Mouse (Mus musculus): Measurements from ENCODE around the gene Eif3g. TPM values are rescaled to one million over a fixed set of nuclear protein-coding genes. Genes with fewer than 3 reads are reported as not detected.

Eif3g gene
- 352 and 373 TPM in 2 replicates for polyA plus RNA-seq (2014; fragmentation: Nextera tagmentation; extraction: Ambion mirVana)

GRCm38 (mm10) chr9:20898511-20899073 is at the start of gene Eif3g:
Gene Eif3g, minus strand, starts transcription at chr9:20898623.
- H3K27ac ChIP-seq (ENCODE audit: low read depth, low read length): no peak within 1 kb of the TSS

GRCm38 (mm10) chr9:20946066-20946880 is 47.9 kb upstream of the Eif3g start:
- no peak for ATAC-seq (ENCODE audit: insufficient read depth, low FRiP score, low TSS enrichment)
- no peaks in the 10 kb centered on the region for H3K9me3 ChIP-seq (ENCODE audit: control insufficient read depth, low read length)
- DNase-seq (ENCODE audit: low spot score): no peak
- H3K9ac ChIP-seq (ENCODE audit: low read length): no peak overlapping the region
- no peaks in the 10 kb centered on the region for H3K27me3 ChIP-seq (ENCODE audit: control insufficient read depth, insufficient read depth, low read length)
- H3K4me2 ChIP-seq (ENCODE audit: low read depth): no peak overlapping the region
- WGBS: 86% methylated on average over 16 of the region's 16 CpGs
- no peaks in the 10 kb centered on the region for H3K36me3 ChIP-seq (ENCODE audit: control insufficient read depth, insufficient read depth, low read length)
- no peak overlapping the region for H3K27ac ChIP-seq (ENCODE audit: low read depth, low read length)
- H3K4me3 ChIP-seq (ENCODE audit: low read depth, low read length): no peak overlapping the region
- H3K4me1 ChIP-seq (ENCODE audit: control insufficient read depth, insufficient read depth, low read length): 0 out of 2 replicates have a peak, but pooled peaks cover 8% of the 10 kb centered on the region

More at GRCm38 (mm10) chr9:20898511-20899073, at the start of gene Eif3g:
- DNase-seq (ENCODE audit: low spot score) (peak; percentile 91), ATAC-seq (ENCODE audit: insufficient read depth, low FRiP score, low TSS enrichment) (peak; percentile 88)
- Histone ChIP-seq H3K4me1 (ENCODE audit: control insufficient read depth, insufficient read depth, low read length) (peaks cover 7% of the 10 kb centered on the region), H3K9me3 (ENCODE audit: control insufficient read depth, low read length) (no peaks in the 10 kb centered on the region), H3K9ac (ENCODE audit: low read length) (peak within 1 kb of the TSS; percentile 92), H3K4me2 (ENCODE audit: low read depth) (peak within 1 kb of the TSS; percentile 98), H3K4me3 (ENCODE audit: low read depth, low read length) (peak within 1 kb of the TSS; percentile 98), H3K36me3 (ENCODE audit: control insufficient read depth, insufficient read depth, low read length) (peaks cover 20% of the 10 kb centered on the region), H3K27me3 (ENCODE audit: control insufficient read depth, insufficient read depth, low read length) (no peaks in the 10 kb centered on the region)
- 6% methylated on average over 34 of the region's 34 CpGs for WGBS

- H3K27ac ChIP-seq (ENCODE audit: low read depth, low read length): no peak overlapping the region
- no peak overlapping the region for H3K4me3 ChIP-seq (ENCODE audit: low read depth, low read length)
- DNase-seq (ENCODE audit: low spot score) (no peak), ATAC-seq (ENCODE audit: insufficient read depth, low FRiP score, low TSS enrichment) (no peak)
- no peak overlapping the region for H3K9ac ChIP-seq (ENCODE audit: low read length)
- 71% methylated on average over 4 of the region's 4 CpGs for WGBS
- no peaks in the 10 kb centered on the region for H3K9me3 ChIP-seq (ENCODE audit: control insufficient read depth, low read length)
- H3K27me3 ChIP-seq (ENCODE audit: control insufficient read depth, insufficient read depth, low read length): no peaks in the 10 kb centered on the region
- H3K36me3 ChIP-seq (ENCODE audit: control insufficient read depth, insufficient read depth, low read length): peaks cover 9% of the 10 kb centered on the region
- no peak overlapping the region for H3K4me2 ChIP-seq (ENCODE audit: low read depth)
- H3K4me1 ChIP-seq (ENCODE audit: control insufficient read depth, insufficient read depth, low read length): 0 out of 2 replicates have a peak, but pooled peaks cover 5% of the 10 kb centered on the region
These were observed 46.4 kb upstream of the Eif3g start for GRCm38 (mm10) chr9:20944697-20945370.

- Histone ChIP-seq H3K36me3 (ENCODE audit: control insufficient read depth, insufficient read depth, low read length) (peaks cover 12% of the 10 kb centered on the region), H3K27ac (ENCODE audit: low read depth, low read length) (0 out of 2 replicates have a peak overlapping the region, but pooled peaks have one; percentile 11), H3K9me3 (ENCODE audit: control insufficient read depth, low read length) (no peaks in the 10 kb centered on the region), H3K9ac (ENCODE audit: low read length) (no peak overlapping the region), H3K27me3 (ENCODE audit: control insufficient read depth, insufficient read depth, low read length) (no peaks in the 10 kb centered on the region), H3K4me2 (ENCODE audit: low read depth) (no peak overlapping the region), H3K4me1 (ENCODE audit: control insufficient read depth, insufficient read depth, low read length) (0 out of 2 replicates have a peak, but pooled peaks cover 5% of the 10 kb centered on the region), H3K4me3 (ENCODE audit: low read depth, low read length) (no peak overlapping the region)
- no peak for DNase-seq (ENCODE audit: low spot score)
- ATAC-seq (ENCODE audit: insufficient read depth, low FRiP score, low TSS enrichment): no peak
- 7% methylated on average over 2 of the region's 2 CpGs for WGBS
These were observed 45.5 kb upstream of the Eif3g start for GRCm38 (mm10) chr9:20943911-20944310.

DNA sequence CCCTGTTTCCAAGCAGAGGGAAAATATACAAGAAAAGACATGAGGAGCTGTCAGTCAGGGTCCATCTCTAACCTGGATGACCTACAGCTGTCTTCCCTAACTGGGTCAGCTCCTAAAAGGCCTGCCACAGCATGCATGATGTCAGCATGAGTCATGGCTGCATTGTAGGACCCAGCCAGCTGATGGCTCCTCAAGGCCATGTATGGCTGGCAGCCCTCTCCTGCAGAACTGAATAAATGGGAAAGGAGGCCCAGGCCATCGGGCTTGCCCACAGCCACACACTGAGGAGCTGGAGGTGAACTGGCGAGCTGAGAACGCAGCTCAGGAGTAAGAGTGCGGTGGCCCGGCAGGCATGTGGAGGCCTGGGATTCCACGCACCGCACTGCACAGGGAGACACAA is 45.0 kb upstream of the Eif3g start:
- Histone ChIP-seq H3K36me3 (ENCODE audit: control insufficient read depth, insufficient read depth, low read length) (peaks cover 14% of the 10 kb centered on the region), H3K27ac (ENCODE audit: low read depth, low read length) (0 out of 2 replicates have a peak overlapping the region, but pooled peaks have one; percentile 11), H3K4me3 (ENCODE audit: low read depth, low read length) (no peak overlapping the region), H3K4me1 (ENCODE audit: control insufficient read depth, insufficient read depth, low read length) (0 out of 2 replicates have a peak, but pooled peaks cover 5% of the 10 kb centered on the region), H3K9me3 (ENCODE audit: control insufficient read depth, low read length) (no peaks in the 10 kb centered on the region), H3K9ac (ENCODE audit: low read length) (no peak overlapping the region), H3K27me3 (ENCODE audit: control insufficient read depth, insufficient read depth, low read length) (no peaks in the 10 kb centered on the region), H3K4me2 (ENCODE audit: low read depth) (no peak overlapping the region)
- ATAC-seq (ENCODE audit: insufficient read depth, low FRiP score, low TSS enrichment) (no peak), DNase-seq (ENCODE audit: low spot score) (no peak)
- WGBS: 93% methylated on average over 7 of the region's 7 CpGs

- peaks cover 48% of the 10 kb centered on the region for H3K36me3 ChIP-seq (ENCODE audit: control insufficient read depth, insufficient read depth, low read length)
- H3K4me3 ChIP-seq (ENCODE audit: low read depth, low read length): no peak overlapping the region
- ATAC-seq (ENCODE audit: insufficient read depth, low FRiP score, low TSS enrichment) (no peak), DNase-seq (ENCODE audit: low spot score) (no peak)
- H3K4me1 ChIP-seq (ENCODE audit: control insufficient read depth, insufficient read depth, low read length): no peaks in the 10 kb centered on the region
- H3K9me3 ChIP-seq (ENCODE audit: control insufficient read depth, low read length): no peaks in the 10 kb centered on the region
- no peak overlapping the region for H3K9ac ChIP-seq (ENCODE audit: low read length)
- H3K27ac ChIP-seq (ENCODE audit: low read depth, low read length): no peak overlapping the region
- no peak overlapping the region for H3K4me2 ChIP-seq (ENCODE audit: low read depth)
- 90% methylated on average over 3 of the region's 3 CpGs for WGBS
- no peaks in the 10 kb centered on the region for H3K27me3 ChIP-seq (ENCODE audit: control insufficient read depth, insufficient read depth, low read length)
These were observed 24.8 kb upstream of the Eif3g start for GRCm38 (mm10) chr9:20923258-20923657.

GRCm38 (mm10) chr9:20916160-20916559 is 17.7 kb upstream of the Eif3g start:
- DNase-seq (ENCODE audit: low spot score) (no peak), ATAC-seq (ENCODE audit: insufficient read depth, low FRiP score, low TSS enrichment) (no peak)
- H3K9ac ChIP-seq (ENCODE audit: low read length): no peak overlapping the region
- no peaks in the 10 kb centered on the region for H3K9me3 ChIP-seq (ENCODE audit: control insufficient read depth, low read length)
- 92% methylated on average over 4 of the region's 4 CpGs for WGBS
- H3K27ac ChIP-seq (ENCODE audit: low read depth, low read length): no peak overlapping the region
- H3K4me3 ChIP-seq (ENCODE audit: low read depth, low read length): no peak overlapping the region
- no peak overlapping the region for H3K4me2 ChIP-seq (ENCODE audit: low read depth)
- H3K4me1 ChIP-seq (ENCODE audit: control insufficient read depth, insufficient read depth, low read length): no peaks in the 10 kb centered on the region
- H3K36me3 ChIP-seq (ENCODE audit: control insufficient read depth, insufficient read depth, low read length): peaks cover 59% of the 10 kb centered on the region
- no peaks in the 10 kb centered on the region for H3K27me3 ChIP-seq (ENCODE audit: control insufficient read depth, insufficient read depth, low read length)

- no peak for ATAC-seq (ENCODE audit: insufficient read depth, low FRiP score, low TSS enrichment)
- Histone ChIP-seq H3K27me3 (ENCODE audit: control insufficient read depth, insufficient read depth, low read length) (no peaks in the 10 kb centered on the region), H3K36me3 (ENCODE audit: control insufficient read depth, insufficient read depth, low read length) (peaks cover 59% of the 10 kb centered on the region), H3K4me1 (ENCODE audit: control insufficient read depth, insufficient read depth, low read length) (no peaks in the 10 kb centered on the region), H3K4me3 (ENCODE audit: low read depth, low read length) (no peak overlapping the region), H3K9ac (ENCODE audit: low read length) (no peak overlapping the region), H3K4me2 (ENCODE audit: low read depth) (no peak overlapping the region), H3K9me3 (ENCODE audit: control insufficient read depth, low read length) (no peaks in the 10 kb centered on the region), H3K27ac (ENCODE audit: low read depth, low read length) (no peak overlapping the region)
- DNase-seq (ENCODE audit: low spot score): no peak
- 92% methylated on average over 9 of the region's 9 CpGs for WGBS
These were observed 11.5 kb upstream of the Eif3g start for GRCm38 (mm10) chr9:20909948-20910347.
